Mouse (Mus musculus): ENCODE results near the gene Pga5.

The Pga5 gene

GRCm38 (mm10) chr19:10702125-10702524 lies 24.3 kb upstream of the Pga5 start:
- DNase-seq (ENCODE audit: low spot score), result no peak

GRCm38 (mm10) chr19:10701013-10701726 lies 23.3 kb upstream of the Pga5 start:
- peak; percentile 20 for DNase-seq (ENCODE audit: low spot score)

- DNase-seq (ENCODE audit: low spot score), result no peak
These were observed 22.0 kb upstream of the Pga5 start for GRCm38 (mm10) chr19:10699851-10700250.

- no peak for DNase-seq (ENCODE audit: low spot score)
These were observed 20.5 kb upstream of the Pga5 start for GRCm38 (mm10) chr19:10698131-10698991.

- DNase-seq (ENCODE audit: low spot score), result no peak
These were observed 17.9 kb upstream of the Pga5 start for GRCm38 (mm10) chr19:10695801-10696200.

- no peak for DNase-seq (ENCODE audit: low spot score)
These were observed 16.2 kb upstream of the Pga5 start for GRCm38 (mm10) chr19:10693926-10694682.

- no peak for DNase-seq (ENCODE audit: low spot score)
These were observed 14.5 kb upstream of the Pga5 start for GRCm38 (mm10) chr19:10692361-10692760.

GRCm38 (mm10) chr19:10691660-10692059 lies 13.8 kb upstream of the Pga5 start:
- DNase-seq (ENCODE audit: low spot score), result no peak

- DNase-seq (ENCODE audit: low spot score), result no peak
These were observed 13.2 kb upstream of the Pga5 start for GRCm38 (mm10) chr19:10691121-10691520.

- no peak for DNase-seq (ENCODE audit: low spot score)
These were observed 12.5 kb upstream of the Pga5 start for GRCm38 (mm10) chr19:10690336-10690735.

GRCm38 (mm10) chr19:10689470-10690166 lies 11.7 kb upstream of the Pga5 start:
- DNase-seq (ENCODE audit: low spot score), result no peak

- peak; percentile 91 for DNase-seq (ENCODE audit: low spot score)
These were observed 10.9 kb upstream of the Pga5 start, which contains the start of gene Vps37c for GRCm38 (mm10) chr19:10688537-10689352. Gene Vps37c (plus strand): TSS chr19:10688735.

- no peak for DNase-seq (ENCODE audit: low spot score)
These were observed 7.9 kb upstream of the Pga5 start for GRCm38 (mm10) chr19:10685727-10686126.

GRCm38 (mm10) chr19:10685081-10685480 lies 7.2 kb upstream of the Pga5 start:
- DNase-seq (ENCODE audit: low spot score), result no peak

- DNase-seq (ENCODE audit: low spot score), result no peak
These were observed 3.7 kb upstream of the Pga5 start for GRCm38 (mm10) chr19:10681571-10681970.

GRCm38 (mm10) chr19:10678772-10679067 lies 849 bp upstream of the Pga5 start:
- DNase-seq (ENCODE audit: low spot score), result no peak

- no peak for DNase-seq (ENCODE audit: low spot score)
These were observed 1.2 kb downstream of the Pga5 start for GRCm38 (mm10) chr19:10676656-10677055.

- no peak for DNase-seq (ENCODE audit: low spot score)
These were observed 4.6 kb downstream of the Pga5 start for GRCm38 (mm10) chr19:10673275-10673674.

- no peak for DNase-seq (ENCODE audit: low spot score)
These were observed 5.9 kb downstream of the Pga5 start for GRCm38 (mm10) chr19:10671854-10672417.

GRCm38 (mm10) chr19:10671319-10671718 lies 6.6 kb downstream of the Pga5 start:
- DNase-seq (ENCODE audit: low spot score), result no peak

- DNase-seq (ENCODE audit: low spot score), result peak; percentile 83
These were observed 12.4 kb downstream of the Pga5 start for GRCm38 (mm10) chr19:10665499-10665898.

Data from retina, embryonic 14.5 days (tissue).